Comparison of ENCODE assay signal across 13 mouse cellular contexts in the genomic region with DNA sequence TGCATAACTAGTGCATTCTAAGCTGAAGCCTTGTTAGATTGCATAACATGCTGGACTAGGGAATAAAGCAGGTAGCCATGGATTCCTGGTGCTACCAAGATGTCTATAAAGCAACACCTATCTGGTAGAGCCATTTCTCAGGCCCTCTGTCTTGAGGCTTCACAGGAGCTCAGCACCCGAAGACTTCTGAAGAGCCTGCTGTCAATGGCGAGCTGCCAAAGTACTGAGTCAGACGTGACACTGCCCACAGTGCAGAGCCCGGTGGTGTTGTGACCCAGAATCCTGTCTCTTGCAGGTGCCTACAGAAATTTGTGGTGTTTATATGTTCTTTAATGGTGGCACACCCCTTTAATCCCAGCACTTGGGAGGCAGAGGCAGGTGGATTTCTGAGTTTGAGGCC. TPM values are rescaled to one million over a fixed set of nuclear protein-coding genes. Genes with fewer than 3 reads are reported as not detected.
DNase-seq lines count a peak whose midpoint lies in the region; ATAC-seq lines count a peak whose summit lies in the region.
"Had no signal": no experiment of that assay in that cellular context is flagged by ENCODE, and none has a peak within 500 bp of the region (broad histone marks: within the 10 kb centered on the region; RNA-seq: fewer than 3 reads in every experiment).

No protein-coding gene starts in this region.

- DNase-seq in cerebellum, adult 11-12 months, result peak; percentile 10
- peak; percentile 22 for DNase-seq in CD4-positive helper T cell, adult 2 months (ENCODE audit: low read depth, low spot score)
- peak; percentile 60 for DNase-seq in adrenal gland, adult 8-10 months
- peak; percentile 25 to 27 for DNase-seq in cerebellum, postnatal 36 days
- no peak for DNase-seq in testis, postnatal 10 days (ENCODE audit: low spot score)
- no peak for DNase-seq in embryo, embryonic 11 days
- DNase-seq: lung, postnatal 36 days; thymus, postnatal 14 days had no signal

- no peak overlapping the region for H3K4me3 ChIP-seq in heart, embryonic 11.5 days (ENCODE audit: low read depth, low read length)
- H3K4me3 ChIP-seq: embryonic facial prominence, embryonic 10.5 days had no signal

- no peak overlapping the region for H3K4me2 ChIP-seq in heart, embryonic 11.5 days

- WGBS in heart, embryonic 11.5 days (ENCODE audit: insufficient replicate concordance), result 55% methylated on average over 4 of the region's 4 CpGs

- no peak overlapping the region for H3K27ac ChIP-seq in heart, embryonic 11.5 days (ENCODE audit: low read depth, low read length)
- H3K27ac ChIP-seq: embryonic facial prominence, embryonic 10.5 days had no signal

- H3K9ac ChIP-seq in heart, embryonic 11.5 days (ENCODE audit: low read depth, low read length), result no peak overlapping the region

- H3K9me3 ChIP-seq in heart, embryonic 11.5 days (replicated peaks; ENCODE audit: control insufficient read depth, low read length), result no peaks in the 10 kb centered on the region

- peaks cover 2% of the 10 kb centered on the region; the same call in 1 of the 2 replicates for H3K4me1 ChIP-seq in heart, embryonic 11.5 days (ENCODE audit: control insufficient read depth, insufficient read depth, low read length)

- H3K27me3 ChIP-seq in heart, embryonic 11.5 days (ENCODE audit: control insufficient read depth, insufficient read depth, low read length), result no peaks in the 10 kb centered on the region
- H3K27me3 ChIP-seq: CH12.LX had no signal

- ATAC-seq in cerebellum, adult (ENCODE audit: insufficient number of reproducible peaks, low FRiP score, low TSS enrichment), result no peak
- no peak for ATAC-seq in heart, embryonic 11.5 days (replicated peaks; ENCODE audit: insufficient number of reproducible peaks, low FRiP score, low TSS enrichment)
- ATAC-seq: forebrain, embryonic 16.5 days had no signal

- H3K36me3 ChIP-seq in heart, embryonic 11.5 days (ENCODE audit: control insufficient read depth, insufficient read depth, low read length), result no peaks in the 10 kb centered on the region
- H3K36me3 ChIP-seq: embryonic facial prominence, embryonic 10.5 days had no signal

RNA-seq across cellular contexts. Expression of a gene that starts 53.4 kb away (rescaled TPM):
- total RNA-seq in adrenal gland, adult 8-10 months (2022), result 10 to 100 TPM in 3 of 4 experiments, 1 to 10 TPM in 1; 8.5 to 13.0 (median 11.4) TPM
- polyA plus RNA-seq in heart, embryonic 11.5 days (2014; fragmentation: Nextera tagmentation; extraction: Ambion mirVana), result 33.5 and 33.9 TPM in 2 replicates

Comparison
In these comparisons a context has a peak if more than half of its experiments do, and no peak if none do; other contexts are left out.
1. DNase-seq: peak in cerebellum, adult 11-12 months (single experiment), CD4-positive helper T cell, adult 2 months (single experiment), adrenal gland, adult 8-10 months (single experiment) and cerebellum, postnatal 36 days (2 of 2); none in testis, postnatal 10 days (single experiment) and embryo, embryonic 11 days (single experiment).